8 mouse cellular contexts compared by ENCODE assay signal in genomic region chr6:37744679-37745078, GRCm38 (mm10).
A peak's percentile ranks its signal among the peaks of the same experiment; 100 is the strongest.
DNase-seq lines count a peak whose midpoint lies in the region; ATAC-seq and TF ChIP-seq lines count a peak whose summit lies in the region.
"Had no signal": no experiment of that assay in that cellular context is flagged by ENCODE, and none has a peak within 500 bp of the region (broad histone marks: within the 10 kb centered on the region; RNA-seq: fewer than 3 reads in every experiment).

No protein-coding gene starts in this region.

- H3K36me3 ChIP-seq in G1E (replicated peaks): no peaks in the 10 kb centered on the region
- no peaks in the 10 kb centered on the region for H3K36me3 ChIP-seq in small intestine, adult 2 months (ENCODE audit: control insufficient read depth, insufficient read depth, low read length)

- H3K27me3 ChIP-seq in G1E (ENCODE audit: insufficient read depth, low read length): no peaks in the 10 kb centered on the region
- H3K27me3 ChIP-seq in small intestine, adult 2 months (ENCODE audit: control insufficient read depth, insufficient read depth, low read length): no peaks in the 10 kb centered on the region

- no peak overlapping the region for H3K4me3 ChIP-seq in left cerebral cortex, adult 2 months
- H3K4me3 ChIP-seq in G1E (ENCODE audit: low read depth, low read length): no peak overlapping the region
- no peak overlapping the region for H3K4me3 ChIP-seq in embryonic fibroblast, embryonic 13.5 days (ENCODE audit: insufficient read depth, low read length)
- no peak overlapping the region for H3K4me3 ChIP-seq in small intestine, adult 2 months (ENCODE audit: low read depth, low read length)

- peaks cover 4% of the 10 kb centered on the region for H3K9me3 ChIP-seq in G1E (replicated peaks)

- WGBS in small intestine, adult 2 months: 78% methylated on average over 4 of the region's 4 CpGs

- no peak for DNase-seq in left cerebral cortex, adult 2 months (ENCODE audit: extremely low spot score in 1 of 2, low spot score in 2 of 2)
- DNase-seq in left cerebral cortex, adult 8-10 months (ENCODE audit: low spot score in 2 of 2): no peak
- peak; percentile 8 for DNase-seq in G1E (ENCODE audit: low spot score)
- DNase-seq in layer of hippocampus, adult 18-20 months (ENCODE audit: low spot score in 2 of 2): no peak
- DNase-seq in urinary bladder, postnatal 4 days (ENCODE audit: low spot score in 2 of 2): no peak
- DNase-seq: embryo, embryonic 11 days had no signal

- H3K4me1 ChIP-seq in G1E (ENCODE audit: insufficient read depth, low read depth, low read length): no peaks in the 10 kb centered on the region
- no peaks in the 10 kb centered on the region for H3K4me1 ChIP-seq in embryonic fibroblast, embryonic 13.5 days (ENCODE audit: control insufficient read depth, insufficient read depth, low read length)
- H3K4me1 ChIP-seq in small intestine, adult 2 months (ENCODE audit: control insufficient read depth, insufficient read depth, insufficient read length, low read length): no peaks in the 10 kb centered on the region

- no peak overlapping the region for H3K27ac ChIP-seq in left cerebral cortex, adult 2 months
- no peak overlapping the region for H3K27ac ChIP-seq in embryonic fibroblast, embryonic 13.5 days (ENCODE audit: insufficient read depth, low read length)
- no peak overlapping the region for H3K27ac ChIP-seq in small intestine, adult 2 months (ENCODE audit: insufficient read depth, low read depth, low read length)

- TF ChIP-seq CTCF in left cerebral cortex, adult 2 months (IDR thresholded peaks at IDR 0.05): peak; percentile 34
- TF ChIP-seq CTCF in G1E (IDR thresholded peaks at IDR 0.05; ENCODE audit: low read depth, low read length): peak; percentile 39; the same call in 1 of the 2 replicates
- peak; percentile 19; the same call in 1 of the 2 replicates for TF ChIP-seq CTCF in embryonic fibroblast, embryonic 13.5 days (IDR thresholded peaks at IDR 0.05; ENCODE audit: borderline replicate concordance, insufficient read depth, low read length)
- peak; percentile 46; the same call in 1 of the 2 replicates for TF ChIP-seq CTCF in small intestine, adult 2 months (IDR thresholded peaks at IDR 0.05; ENCODE audit: extremely low read depth, insufficient read length, insufficient replicate concordance, low read depth, low read length)

- no peak for TF ChIP-seq POLR2A in embryonic fibroblast, embryonic 13.5 days (IDR thresholded peaks at IDR 0.05; ENCODE audit: low read depth, low read length)
- TF ChIP-seq POLR2A in small intestine, adult 2 months (IDR thresholded peaks at IDR 0.05; ENCODE audit: low read depth, low read length): no peak

- ATAC-seq in G1E (ENCODE audit: extremely low read depth, insufficient number of reproducible peaks, low FRiP score, poor library complexity, severe bottlenecking): no peak

- intact Hi-C loops in left cerebral cortex, adult 2 months (cut with DNase I): no loop called here
